Mouse (Mus musculus) testis, adult 2 months (tissue): ENCODE measurements around the gene Pkn3.

Experiments used
- CTCF ChIP-seq: fragments of 200-500 bp; IDR thresholded peaks from 2 replicates; pipeline ENCODE4 v1.5.1; 2012; ENCODE audit warnings: low read depth, mild to moderate bottlenecking, inconsistent platforms, low read length, moderate library complexity; ENCODE audit not compliant: control insufficient read depth, insufficient read depth, insufficient replicate concordance
- POLR2A ChIP-seq: fragments of 200-500 bp; IDR thresholded peaks from 2 replicates; pipeline ENCODE4 v1.6.1; 2012; ENCODE audit warnings: low read depth, mild to moderate bottlenecking, inconsistent platforms, low read length, moderate library complexity; ENCODE audit not compliant: control insufficient read depth

DNA sequence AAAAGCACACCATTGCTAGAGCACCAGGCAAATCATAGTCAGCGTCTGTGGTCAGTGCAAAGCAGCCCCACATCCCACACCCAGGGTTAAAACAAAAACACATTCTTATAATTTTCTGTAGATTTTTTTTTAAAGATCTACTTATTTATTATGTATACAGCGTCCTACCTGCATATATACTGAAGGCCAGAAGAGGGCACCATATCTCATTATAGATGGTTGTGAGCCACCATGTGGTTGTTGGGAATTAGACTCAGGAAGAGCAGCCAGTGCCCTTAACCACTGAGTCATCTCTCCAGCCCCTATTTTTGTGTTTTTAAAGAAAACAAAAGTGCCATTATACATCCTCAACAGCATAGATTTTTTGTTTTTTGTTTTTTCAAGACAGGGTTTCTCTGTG lies 51.3 kb downstream of the Pkn3 start:
- TF ChIP-seq CTCF (no peak), POLR2A (no peak)
